Mouse (Mus musculus) heart, adult 2 months (tissue): ENCODE measurements around the gene Drc1.

Experiments used
- CTCF ChIP-seq: fragments of 200-600 bp; IDR thresholded peaks from 2 replicates; pipeline ENCODE4 v1.8.1; 2022; ENCODE audit warnings: antibody characterized with exemption, mild to moderate bottlenecking, moderate library complexity
- EP300 ChIP-seq: fragments of 200-500 bp; IDR thresholded peaks from 2 replicates; pipeline ENCODE4 v1.6.1; 2011; ENCODE audit warnings: low read depth, low read length, control low read depth; ENCODE audit not compliant: insufficient read depth
- POLR2A ChIP-seq: fragments of 200-500 bp; IDR thresholded peaks from 2 replicates; pipeline ENCODE4 v1.6.1; 2011; ENCODE audit warnings: mild to moderate bottlenecking, low read depth, low read length, control low read depth; ENCODE audit not compliant: insufficient read depth

- TF ChIP-seq CTCF (no peak), POLR2A (no peak), EP300 (no peak)
Observed at GRCm38 (mm10) chr5:30280864-30281263, 324 bp upstream of the Drc1 start.
